Mouse (Mus musculus): ENCODE data around the gene Rcbtb2.

Gene Rcbtb2

GRCm38 (mm10) chr14:73254412-73254811 lies 131.6 kb downstream of the Rcbtb2 start:
- no peak for DNase-seq (ENCODE audit: extremely low read depth, low read depth, low spot score)

DNA sequence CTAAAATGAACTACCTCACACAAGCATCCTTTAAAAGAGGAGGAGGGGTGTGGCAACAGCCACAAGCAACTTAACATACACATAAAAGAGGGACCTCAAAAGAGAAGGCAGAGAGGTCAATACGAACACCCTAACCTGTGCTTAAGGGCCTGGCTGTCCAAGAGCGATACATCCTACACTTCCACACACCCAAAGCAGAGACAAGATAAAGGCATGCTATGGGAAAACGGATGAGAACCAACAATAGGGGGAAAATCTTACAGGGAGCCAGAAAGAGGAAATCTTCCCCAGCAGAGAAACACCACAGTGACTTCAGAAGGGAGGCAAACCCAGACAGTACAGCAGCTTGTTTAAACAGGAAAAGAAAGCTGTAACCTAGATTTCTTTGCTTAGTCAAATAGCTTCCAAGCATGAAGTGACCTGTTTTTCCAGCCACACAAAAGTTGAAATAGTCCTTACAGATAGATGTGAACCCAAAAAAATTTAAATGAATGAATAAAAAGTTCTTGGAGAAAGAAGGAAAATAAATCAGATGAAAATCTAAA lies 132.7 kb downstream of the Rcbtb2 start:
- no peak for DNase-seq (ENCODE audit: extremely low read depth, low read depth, low spot score)

DNA sequence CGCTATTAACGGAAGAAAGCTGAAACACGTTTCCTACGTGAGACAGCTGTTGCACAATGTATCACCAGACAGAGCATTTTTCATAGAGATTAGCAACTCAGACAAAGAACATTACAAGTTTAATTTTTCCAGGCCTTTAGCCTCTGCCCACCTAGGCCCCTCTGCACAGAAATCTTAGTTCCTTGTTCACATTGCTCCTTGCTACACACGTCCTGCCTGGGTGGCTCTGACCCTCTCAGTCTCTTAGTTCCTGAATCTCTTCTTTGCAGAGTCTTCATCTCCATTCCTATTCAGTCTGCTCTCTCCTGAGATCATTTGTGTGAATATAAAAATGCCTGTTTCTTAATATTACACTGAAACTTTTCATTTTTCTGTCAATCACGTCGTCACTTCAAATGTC lies 134.5 kb downstream of the Rcbtb2 start:
- DNase-seq (ENCODE audit: extremely low read depth, low read depth, low spot score) = no peak

Measured in fat pad, adult 2 months (tissue).